Mouse (Mus musculus) cerebellum, adult 11-12 months (tissue): ENCODE measurements around the gene Unc13b.

Experiments
- DNase-seq: peaks from one replicate; pipeline ENCODE4 v3.0.0; 2022

Unc13b gene

GRCm38 (mm10) chr4:43038567-43039495 lies 19.9 kb upstream of the Unc13b start:
- peak; percentile 57 for DNase-seq

DNA sequence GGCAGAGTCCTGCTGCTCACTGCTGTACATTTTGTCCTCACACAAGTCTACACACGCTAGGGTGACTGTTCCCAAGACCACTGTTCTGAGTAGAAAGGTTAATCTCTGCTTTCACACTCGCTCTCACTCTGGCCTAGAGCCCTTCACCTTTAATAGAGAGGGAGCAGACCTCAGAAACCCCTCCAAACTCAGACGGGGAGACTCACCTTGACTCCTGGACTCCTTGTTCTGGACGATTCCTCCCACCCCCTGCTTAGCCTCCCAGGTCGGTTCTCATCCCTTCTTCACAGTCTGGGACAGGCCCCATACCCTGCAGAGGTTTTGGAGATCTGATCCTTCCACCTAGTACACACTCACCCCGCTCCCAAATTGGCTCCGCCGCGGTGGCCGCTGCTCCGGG lies 19.1 kb upstream of the Unc13b start:
- no peak for DNase-seq

DNA sequence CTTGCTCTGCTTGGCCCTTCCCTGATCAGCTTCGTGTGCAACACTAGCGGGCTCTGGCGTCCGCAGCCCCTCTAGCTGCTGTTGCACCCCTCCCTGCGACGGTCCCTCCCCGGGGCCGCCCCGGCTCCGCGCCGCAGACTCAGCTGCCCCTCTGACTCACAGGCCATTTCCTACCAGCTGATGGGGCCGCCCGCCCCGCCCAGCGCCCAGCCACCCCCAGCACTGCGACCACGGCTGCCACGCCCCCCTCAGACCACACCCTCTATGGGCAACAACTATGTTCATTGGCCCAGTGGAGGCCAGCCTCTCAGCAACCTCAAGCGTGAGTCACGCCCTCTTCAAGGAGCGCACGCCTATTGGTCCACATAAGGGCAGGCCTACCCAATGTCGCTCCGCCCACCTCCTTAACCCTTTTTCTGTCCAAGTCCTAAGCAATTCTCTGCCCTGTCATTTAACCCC lies 18.6 kb upstream of the Unc13b start:
- DNase-seq = peak; percentile 96

GRCm38 (mm10) chr4:43040881-43041547 lies 17.7 kb upstream of the Unc13b start:
- peak; percentile 29 for DNase-seq

DNA sequence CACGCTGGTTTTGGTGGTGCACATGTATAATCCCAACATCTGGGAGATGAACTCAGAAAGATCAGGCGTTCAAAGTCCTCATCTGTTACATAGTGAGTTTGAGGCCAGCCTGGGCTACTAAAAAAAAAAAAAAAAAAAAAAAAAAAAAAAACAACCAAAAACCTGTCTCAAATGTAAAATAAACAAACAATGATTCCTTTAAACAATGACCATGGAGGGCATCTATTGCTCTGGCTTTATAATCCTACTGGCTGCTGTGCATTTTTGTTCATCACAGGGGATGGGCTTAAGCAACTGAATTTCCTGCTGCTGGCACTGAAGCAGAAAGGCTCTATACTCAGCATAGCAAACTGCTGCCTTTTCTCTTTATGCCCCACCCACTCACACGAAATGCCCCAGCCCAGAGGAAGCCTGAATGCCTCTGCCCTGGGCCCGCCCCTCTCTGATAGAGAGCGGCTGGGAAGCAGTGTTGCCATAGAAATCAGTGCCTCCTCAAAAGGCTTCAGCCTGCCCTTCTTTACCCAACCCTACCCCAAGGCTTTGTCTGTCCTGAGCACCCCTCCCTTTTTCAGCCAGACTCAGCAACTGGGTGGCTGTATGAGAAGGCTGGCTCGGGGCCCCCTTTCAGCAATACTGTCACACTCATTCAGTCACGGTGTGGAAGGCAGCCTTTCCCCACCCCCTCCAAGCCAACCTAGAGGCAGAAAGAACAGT lies 15.0 kb upstream of the Unc13b start:
- DNase-seq = peak; percentile 58

GRCm38 (mm10) chr4:43044673-43045072 lies 14.1 kb upstream of the Unc13b start:
- peak; percentile 50 for DNase-seq

GRCm38 (mm10) chr4:43045285-43045658 lies 13.5 kb upstream of the Unc13b start:
- DNase-seq = no peak

DNA sequence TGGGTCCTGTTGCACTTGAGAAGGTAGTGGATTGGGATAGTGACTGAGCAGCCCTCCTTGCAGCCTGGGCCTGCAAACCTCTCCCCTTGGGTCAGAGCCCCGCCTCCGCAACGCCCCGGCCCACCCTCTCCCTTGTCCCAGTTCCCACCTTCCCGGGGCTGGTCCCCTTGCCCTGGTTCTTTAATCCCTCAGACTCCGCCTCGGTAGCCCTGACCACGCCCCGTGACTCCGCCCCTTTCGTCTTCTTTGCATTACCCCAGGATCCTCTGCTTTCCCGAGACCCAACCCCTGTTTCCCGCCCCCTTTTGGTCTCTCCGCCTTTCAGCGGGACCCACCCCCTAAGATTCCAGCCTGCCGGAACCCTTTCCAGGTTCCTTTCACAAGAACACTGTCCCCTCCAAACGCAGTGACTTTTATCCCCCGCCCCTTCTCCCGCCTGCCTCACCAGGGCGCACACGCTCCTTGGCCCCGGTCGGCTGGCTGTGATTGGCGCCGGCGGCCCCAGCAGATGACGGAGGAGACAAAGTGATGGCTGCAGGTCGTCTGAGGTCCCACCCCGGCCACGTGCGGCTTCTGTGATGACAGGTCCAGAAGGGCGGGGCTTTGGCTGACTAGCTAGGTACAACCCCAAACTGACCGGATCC lies 13.0 kb upstream of the Unc13b start, which contains the start of gene Fam214b:
TSS of gene Fam214b (minus strand) at position 562 of the 644 bp plus-strand sequence.
- peak; percentile 95 for DNase-seq

- peak; percentile 7 for DNase-seq
Measured at GRCm38 (mm10) chr4:43046607-43047006, 12.1 kb upstream of the Unc13b start.

DNA sequence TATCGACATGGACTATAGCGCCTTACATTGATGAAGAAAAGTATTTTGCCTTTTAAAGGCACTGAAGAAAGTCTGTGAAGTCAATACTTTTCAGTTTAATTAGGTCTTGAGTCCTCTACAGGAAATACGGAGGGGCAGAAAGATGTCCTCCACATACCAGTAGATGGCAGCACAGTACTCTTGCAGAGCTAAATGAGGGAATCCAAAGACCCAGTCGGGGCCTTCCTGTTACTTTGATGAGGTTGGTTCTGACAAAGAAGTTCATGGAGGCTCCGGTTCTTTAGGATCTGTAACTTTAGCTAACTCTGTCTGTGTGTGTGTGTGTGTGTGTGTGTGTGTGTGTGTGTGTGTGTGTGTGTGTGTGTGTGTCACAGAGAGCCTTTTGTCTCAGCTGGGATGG lies 11.5 kb upstream of the Unc13b start:
- peak; percentile 70 for DNase-seq

DNA sequence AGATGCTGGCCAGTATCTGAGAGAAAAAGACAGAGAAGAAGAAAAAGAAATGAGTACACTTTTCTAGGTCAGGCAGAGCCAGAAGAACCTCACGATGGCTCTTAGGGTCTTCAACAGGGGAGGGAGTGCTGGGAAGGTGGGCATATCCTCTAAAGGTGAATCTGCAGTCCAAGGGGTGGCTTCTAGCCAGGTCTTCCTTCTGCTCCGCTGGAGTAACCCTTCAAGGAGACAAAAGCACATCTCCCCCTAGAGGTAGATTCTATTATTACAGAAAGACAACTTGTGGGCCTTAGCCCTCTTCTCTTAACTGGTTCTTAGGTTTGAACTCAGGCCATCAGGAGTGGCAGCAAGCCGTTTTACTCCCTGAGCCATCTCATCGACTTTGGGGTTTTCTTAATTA lies 6.1 kb upstream of the Unc13b start:
- peak; percentile 61 for DNase-seq

DNA sequence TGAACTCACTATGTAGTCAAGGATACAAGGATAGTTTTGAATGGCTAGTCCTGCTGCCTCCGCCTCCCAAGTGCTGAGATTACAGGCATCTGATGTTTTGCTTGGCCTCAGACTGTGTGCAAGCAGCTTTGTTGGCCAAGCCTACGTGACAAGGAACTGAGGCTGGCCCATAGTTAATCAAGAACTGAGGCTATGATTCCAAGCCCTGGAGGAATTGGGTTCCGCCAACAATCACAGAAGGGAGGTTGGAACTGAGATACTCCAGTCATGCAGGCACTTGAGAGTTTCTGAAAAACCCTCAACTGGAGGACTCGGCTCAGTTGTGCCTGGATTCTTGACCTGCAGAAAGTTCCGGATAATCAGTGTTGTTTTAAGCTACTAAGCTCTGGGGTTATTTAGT lies 1.1 kb upstream of the Unc13b start:
- DNase-seq = peak; percentile 5

DNA sequence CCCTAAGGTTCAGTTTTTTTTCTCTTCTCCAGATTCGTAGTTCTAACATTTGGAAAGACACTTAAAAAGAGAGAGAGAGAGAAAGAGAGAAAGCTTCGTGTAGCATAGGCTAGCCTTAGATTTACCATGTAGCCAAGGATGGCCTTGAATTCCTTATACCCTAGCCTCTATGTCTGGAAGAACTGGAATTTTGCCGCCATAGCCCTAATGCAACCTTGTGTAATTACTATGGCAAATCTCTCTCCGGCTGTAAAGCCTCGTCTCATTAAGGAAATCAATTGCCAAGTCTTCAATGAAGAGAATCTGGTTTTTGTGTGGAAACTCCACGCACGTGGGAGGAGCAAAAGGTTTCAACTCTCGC lies 381 bp upstream of the Unc13b start:
- no peak for DNase-seq

GRCm38 (mm10) chr4:43059697-43060096 lies 944 bp downstream of the Unc13b start:
- DNase-seq = no peak

DNA sequence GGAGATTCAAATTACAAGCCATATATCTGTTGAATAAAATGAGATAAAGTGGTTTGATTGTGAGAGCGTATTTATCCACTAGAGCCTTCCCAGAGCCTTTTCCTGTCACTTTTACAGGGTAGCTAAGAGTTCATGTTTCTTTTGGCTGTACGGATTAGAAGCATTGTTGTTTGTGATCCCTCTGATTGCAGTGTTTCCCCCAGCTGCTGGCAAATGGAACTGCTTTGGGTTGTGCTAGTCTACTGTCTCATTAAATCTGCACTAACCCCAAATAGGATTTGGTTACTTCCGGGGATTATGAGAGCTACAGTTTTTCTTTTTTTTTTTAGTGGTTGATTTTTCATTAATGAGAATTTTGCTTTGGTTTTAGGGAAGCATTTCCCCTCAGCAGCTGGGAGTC lies 1.5 kb downstream of the Unc13b start:
- DNase-seq = no peak

DNA sequence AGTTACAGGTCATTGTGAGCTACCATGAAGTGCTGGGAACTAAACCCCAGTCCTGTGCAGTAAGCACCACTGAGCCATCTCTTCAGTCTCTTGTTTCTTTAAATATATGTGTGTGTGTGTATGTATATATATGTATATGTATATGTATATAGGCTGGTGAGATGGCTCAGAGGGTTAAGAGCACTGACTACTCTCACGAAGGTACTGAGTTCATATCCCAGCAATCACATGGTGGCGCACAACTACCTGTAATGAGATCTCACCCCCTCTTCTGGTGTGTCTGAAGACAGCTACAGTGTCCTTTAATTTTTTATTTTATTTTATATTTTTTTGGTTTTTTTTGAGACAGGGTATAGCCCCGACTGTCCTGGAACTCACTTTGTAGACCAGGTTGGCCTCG lies 6.7 kb downstream of the Unc13b start:
- no peak for DNase-seq

DNA sequence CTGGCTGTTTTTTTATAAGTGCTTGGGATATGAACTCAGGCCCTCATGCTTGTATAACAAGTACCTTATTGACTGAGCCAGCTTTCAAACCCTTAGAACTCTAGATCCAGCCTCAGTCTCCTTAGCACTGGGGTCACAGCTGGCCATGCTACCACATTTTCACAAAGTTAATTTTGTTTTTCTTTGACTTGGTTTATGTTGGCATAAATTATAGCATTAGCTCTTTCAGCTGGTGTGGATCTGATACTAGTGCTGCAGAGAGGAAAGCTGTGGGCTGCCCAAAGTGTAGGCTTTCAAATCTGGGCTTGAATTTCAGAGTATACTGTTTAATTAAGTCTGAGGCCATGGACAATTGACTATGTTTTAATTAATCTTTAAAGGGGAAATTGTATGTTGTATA lies 16.2 kb downstream of the Unc13b start:
- no peak for DNase-seq

DNA sequence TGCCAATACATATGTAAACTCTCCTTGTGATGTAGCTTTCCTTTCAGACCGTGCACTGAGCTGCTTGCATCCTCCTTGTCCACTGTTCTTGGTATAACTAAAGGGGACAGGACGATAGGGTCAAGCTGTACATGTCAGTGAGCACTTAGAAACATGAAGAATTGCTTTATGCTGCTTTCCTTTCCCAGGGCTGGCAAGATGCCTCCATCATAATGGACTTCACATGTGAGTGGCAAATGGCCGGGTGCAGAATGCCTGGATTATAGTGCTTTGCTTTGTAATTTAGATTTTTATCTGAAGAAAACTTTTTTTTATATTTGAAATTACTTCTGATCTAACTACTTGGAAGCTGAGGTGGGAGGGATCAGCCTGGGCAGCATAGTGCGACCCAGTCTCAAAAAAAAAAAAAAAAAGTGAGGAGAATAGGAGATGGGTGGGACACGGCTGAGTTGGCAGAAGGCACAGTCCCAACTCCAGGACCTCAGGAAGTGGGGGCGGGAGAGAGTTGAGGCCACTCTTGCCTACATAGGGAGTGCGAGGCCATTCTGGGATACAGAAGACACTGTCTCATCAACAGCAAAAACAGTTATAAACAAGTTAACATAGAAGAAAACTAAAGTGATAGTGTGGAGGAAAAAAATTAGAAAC lies 19.4 kb downstream of the Unc13b start:
- DNase-seq = no peak

- DNase-seq = no peak
Measured at GRCm38 (mm10) chr4:43082458-43082857, 23.7 kb downstream of the Unc13b start.

DNA sequence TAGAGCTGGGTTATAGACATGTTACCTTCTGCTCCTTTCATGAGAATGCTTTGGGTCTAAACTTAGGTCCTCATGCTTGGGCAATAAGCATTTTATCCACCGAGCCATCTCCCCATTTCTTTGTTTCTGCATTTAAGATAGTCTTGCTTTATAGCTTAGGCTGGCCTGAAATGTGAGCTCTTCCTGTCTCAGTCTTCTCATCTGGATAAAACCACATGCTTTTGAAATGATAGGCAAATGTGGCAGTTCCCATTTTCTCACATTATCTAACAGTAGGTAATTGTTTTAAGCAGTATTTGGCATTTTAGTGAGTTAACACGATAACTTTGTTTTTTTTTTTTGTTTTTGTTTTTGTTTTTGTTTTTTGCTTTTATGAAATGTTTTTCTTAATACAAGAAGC lies 31.2 kb downstream of the Unc13b start:
- DNase-seq = no peak

GRCm38 (mm10) chr4:43091183-43091582 lies 32.4 kb downstream of the Unc13b start:
- DNase-seq = no peak

DNA sequence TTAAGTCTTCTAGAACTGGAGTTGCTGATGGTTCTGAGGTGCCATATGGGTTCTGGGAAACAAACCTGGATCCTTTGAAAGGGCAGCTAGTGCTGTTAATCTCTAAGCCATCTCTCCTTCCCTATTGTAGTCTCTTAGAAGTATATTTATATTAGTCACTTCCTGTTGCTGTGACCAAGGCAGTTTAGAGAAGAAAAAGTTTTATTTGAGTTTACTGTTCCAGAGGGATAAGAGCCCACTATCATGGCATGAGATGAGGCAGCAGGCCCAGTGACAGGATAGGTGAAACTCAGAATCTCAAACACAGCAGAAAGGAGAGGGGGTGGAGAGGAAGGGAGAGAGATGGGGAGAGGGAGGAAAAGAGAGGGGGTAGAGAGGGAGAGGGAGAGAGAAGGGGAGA lies 54.7 kb downstream of the Unc13b start:
- no peak for DNase-seq

DNA sequence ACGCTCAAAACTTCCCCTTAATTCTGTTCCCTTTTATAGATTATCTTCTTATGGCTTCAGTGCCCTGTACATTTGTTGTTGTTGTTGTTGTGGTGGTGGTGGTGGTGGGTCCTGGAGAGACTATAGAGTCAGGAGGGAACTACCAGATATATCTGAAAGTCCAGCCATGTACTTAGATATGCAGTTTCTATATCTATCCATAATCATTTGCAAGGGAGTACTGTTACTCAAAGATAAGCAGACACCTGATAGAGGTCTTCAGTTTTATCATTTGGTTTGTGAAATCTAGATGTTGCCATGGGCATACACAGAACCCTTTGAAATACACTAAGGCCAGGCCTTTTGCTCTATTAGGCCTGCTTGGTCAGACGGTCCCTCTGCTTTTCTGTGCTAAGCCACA lies 55.8 kb downstream of the Unc13b start:
- no peak for DNase-seq
